26 mouse cellular contexts compared by ENCODE assay signal in the genomic region with DNA sequence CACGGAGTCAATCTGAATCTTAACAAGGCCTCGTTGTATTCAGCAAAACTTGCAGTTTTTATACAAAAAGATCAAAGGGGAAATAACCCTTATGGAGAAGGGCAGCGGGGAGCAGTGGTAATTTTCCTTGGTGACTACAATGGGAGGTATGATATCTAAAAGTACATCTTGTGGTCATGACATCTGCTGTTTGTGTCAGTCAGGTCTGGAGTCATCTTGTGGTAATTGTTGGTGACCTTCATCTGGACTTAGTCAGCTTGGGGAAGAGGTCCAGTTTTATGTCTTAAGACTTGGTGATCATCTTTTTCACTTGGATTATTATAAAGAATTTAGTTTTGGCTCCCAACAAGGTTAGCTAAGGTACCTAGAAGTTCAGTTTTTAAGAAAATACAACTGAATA.
DNase-seq lines count a peak whose midpoint lies in the region; ATAC-seq and TF ChIP-seq lines count a peak whose summit lies in the region.
"Had no signal": no experiment of that assay in that cellular context is flagged by ENCODE, and none has a peak within 500 bp of the region (broad histone marks: within the 10 kb centered on the region; RNA-seq: fewer than 3 reads in every experiment).

No protein-coding gene starts in this region.

- H3ac ChIP-seq in C2C12 (ENCODE audit: control insufficient read depth, insufficient read length, low read depth): no peak overlapping the region
- no peak overlapping the region for H3ac ChIP-seq in myocyte (ENCODE audit: control insufficient read depth, insufficient read length)

- H3K79me2 ChIP-seq in C2C12 (ENCODE audit: control insufficient read depth, insufficient read depth): no peaks in the 10 kb centered on the region
- no peaks in the 10 kb centered on the region for H3K79me2 ChIP-seq in myocyte (ENCODE audit: control insufficient read depth, insufficient read depth)

- H3K4me2 ChIP-seq in myocyte (ENCODE audit: low read depth): peak overlapping the region; percentile 23

- H3K27me3 ChIP-seq in C2C12 (ENCODE audit: control insufficient read depth, insufficient read depth, insufficient read length): no peaks in the 10 kb centered on the region
- no peaks in the 10 kb centered on the region for H3K27me3 ChIP-seq in myocyte (ENCODE audit: control insufficient read depth, insufficient read depth, insufficient read length)
- H3K27me3 ChIP-seq: CH12.LX, Patski had no signal

- intact Hi-C loops in left cerebral cortex, postnatal 14 days (cut with DNase I): no loop called here

- no peak for TF ChIP-seq POLR2A in myocyte (IDR thresholded peaks at IDR 0.05; ENCODE audit: insufficient read length, low read depth)

- no peaks in the 10 kb centered on the region for H3K79me3 ChIP-seq in C2C12 (ENCODE audit: low read depth)

- DNase-seq in 3T3-L1 (ENCODE audit: low read depth, low spot score): peak; percentile 63
- DNase-seq in 416B (ENCODE audit: low read depth): peak; percentile 48
- DNase-seq in left cerebral cortex, postnatal 14 days (ENCODE audit: low spot score in 2 of 2): no peak
- no peak for DNase-seq in spleen, postnatal 4 days (ENCODE audit: low spot score in 2 of 2)
- DNase-seq: adrenal gland, adult 2 months; adrenal gland, adult 8-10 months; adrenal gland, postnatal 10 days; adrenal gland, postnatal 14 days; adrenal gland, postnatal 25 days; adrenal gland, postnatal 36 days; B cell, adult 2 months; cerebellum, adult 11 months; cerebellum, adult 11-12 months; cerebellum, adult 18-20 months; cerebellum, adult 2 months; cerebellum, adult 8-10 months; cerebellum, adult 9-10 months had no signal

- no peak for ATAC-seq in inflammation-experienced regulatory T-cells, adult 6 months
- ATAC-seq in cerebellum, adult (ENCODE audit: insufficient number of reproducible peaks, low FRiP score, low TSS enrichment): no peak
- ATAC-seq: activated CD4-positive, CD25-positive, alpha-beta regulatory T cell, adult 4 months; CD4-positive, CD25-positive, alpha-beta regulatory T cell, adult 4 months; Patski had no signal

- TF ChIP-seq CTCF in C2C12 (IDR thresholded peaks at IDR 0.05; ENCODE audit: control insufficient read depth, insufficient read depth, insufficient read length): no peak

- H3K4me3 ChIP-seq in C2C12 (ENCODE audit: insufficient read depth, poor library complexity, severe bottlenecking) (no peak overlapping the region), myocyte (no peak overlapping the region)

- no peaks in the 10 kb centered on the region for H3K36me3 ChIP-seq in C2C12 (ENCODE audit: control insufficient read depth, insufficient read depth)
- H3K36me3 ChIP-seq in myocyte (ENCODE audit: control insufficient read depth, insufficient read depth): no peaks in the 10 kb centered on the region
- H3K36me3 ChIP-seq: G1E had no signal

TF ChIP-seq in C2C12, 6 proteins besides CTCF, POLR2A, EP300 and RAD21:
- peak; percentile 79 for TF ChIP-seq MYOD1 (IDR thresholded peaks at IDR 0.05; ENCODE audit: control insufficient read depth, insufficient read length, low read depth)
- no peak for TF ChIP-seq FOSL1 (IDR thresholded peaks at IDR 0.05; ENCODE audit: insufficient read depth, low read length, poor library complexity, severe bottlenecking)

TF ChIP-seq in myocyte, 11 proteins besides CTCF, POLR2A, EP300 and RAD21:
- peak; percentile 57 to 76 (median 73) for TF ChIP-seq MYOD1 (IDR thresholded peaks at IDR 0.05; ENCODE audit: control insufficient read depth in 1 of 3, insufficient read length in 2 of 3, low read depth in 2 of 3)
- no peak for TF ChIP-seq REST (IDR thresholded peaks at IDR 0.05; ENCODE audit: insufficient read depth, insufficient read length)

Comparison
In these comparisons a context has a peak if more than half of its experiments do, and no peak if none do; other contexts are left out.
1. DNase-seq: peak in 3T3-L1 (single experiment) and 416B (single experiment); none in left cerebral cortex, postnatal 14 days (0 of 2) and spleen, postnatal 4 days (0 of 2).